Mouse (Mus musculus) liver, embryonic 14.5 days (tissue): ENCODE results near the gene Cth. TPM values are rescaled to one million over a fixed set of nuclear protein-coding genes. Genes with fewer than 3 reads are reported as not detected.

Experiments used
- ATAC-seq: fragments of 200-750 bp; cut with Nextera tagmentation; 2 replicates; pipeline ENCODE4 v1.8.0; 2017; ENCODE audit warnings: moderate number of reproducible peaks, mild to moderate bottlenecking, moderate library complexity; ENCODE audit not compliant: insufficient read depth
- DNase-seq, 3 experiments: peaks; one replicate each; pipeline ENCODE4 v3.0.0-alpha.2; 2012 to 2013; ENCODE audit warnings: low read depth in 3 of 3, low spot score in 3 of 3
- H3K27ac ChIP-seq: fragments of 300-500 bp; sonication (generic); 2 replicates; pipeline ENCODE4 v1.5.1; 2014; ENCODE audit warnings: moderate library complexity, mild to moderate bottlenecking, control low read depth, inconsistent platforms
- H3K27me3 ChIP-seq: fragments of 300-500 bp; sonication (generic); 2 replicates; pipeline ENCODE4 v1.6.1; 2014; ENCODE audit warnings: mild to moderate bottlenecking, low read length, moderate library complexity; ENCODE audit not compliant: control insufficient read depth, insufficient read depth
- H3K36me3 ChIP-seq: fragments of 300-500 bp; sonication (generic); replicated peaks from 2 replicates; pipeline ENCODE4 v1.6.1; 2014; ENCODE audit warnings: low read depth; ENCODE audit not compliant: control insufficient read depth, insufficient read depth
- H3K4me1 ChIP-seq, 2 experiments: fragments of 200-500 bp in 1 of 2; fragments of 300-500 bp in 1 of 2; sonication (generic) in 1 of 2; replicated peaks; 2 replicates each; pipeline ENCODE4 v1.6.1; 2012 to 2014; ENCODE audit warnings: antibody characterized with exemption in 1 of 2, inconsistent platforms in 1 of 2, low read length in 1 of 2; ENCODE audit not compliant: control insufficient read depth in 2 of 2, insufficient read depth in 2 of 2
- H3K4me2 ChIP-seq: fragments of 300-500 bp; sonication (generic); 2 replicates; pipeline ENCODE4 v1.6.1; 2014; ENCODE audit warnings: low read depth, mild to moderate bottlenecking, control low read depth, moderate library complexity
- H3K4me3 ChIP-seq, 2 experiments: fragments of 200-500 bp in 1 of 2; fragments of 300-500 bp in 1 of 2; sonication (generic) in 1 of 2; 2 replicates each; pipeline ENCODE4 v1.5.1; 2012 to 2014; ENCODE audit warnings: low read depth in 2 of 2, low read length in 2 of 2, mild to moderate bottlenecking in 2 of 2, control low read depth in 1 of 2, inconsistent platforms in 1 of 2, moderate library complexity in 1 of 2; ENCODE audit not compliant: insufficient read depth in 1 of 2
- H3K9ac ChIP-seq: fragments of 300-500 bp; sonication (generic); replicated peaks from 2 replicates; pipeline ENCODE4 v1.6.1; 2014; ENCODE audit warnings: mild to moderate bottlenecking, control low read depth, moderate library complexity
- H3K9me3 ChIP-seq: fragments of 300-500 bp; sonication (generic); 2 replicates; pipeline ENCODE4 v1.6.1; 2016; ENCODE audit warnings: low read length, mixed read lengths; ENCODE audit not compliant: control insufficient read depth
- CTCF ChIP-seq: IDR thresholded peaks from 2 replicates; pipeline ENCODE4 v1.5.1; 2016; ENCODE audit warnings: antibody characterized with exemption, low read depth, control low read depth
- EP300 ChIP-seq: IDR thresholded peaks from 2 replicates; pipeline ENCODE4 v1.6.1; 2016; ENCODE audit warnings: antibody characterized with exemption, low read depth
- WGBS: fragments of 180-500 bp; shearing (Covaris S2); extraction: QIAGEN DNeasy Blood & Tissue Kit; methylation state at CpG from one replicate; pipeline ENCODE4 v1.1.7; 2014; ENCODE audit not compliant: insufficient replicate concordance; 5-methylcytosine and 5-hydroxymethylcytosine counted together
- polyA plus RNA-seq, 2 experiments: library from polyadenylated mRNA; depleted of rRNA in 1 of 2; stranded (reverse) in 1 of 2; unstranded in 1 of 2; fragments of >200 nt; fragmentation: Nextera tagmentation in 1 of 2; extraction: Ambion mirVana in 1 of 2; gene quantifications; 2 replicates each; pipeline versions ENCODE4 v1.2.1 to v1.2.3; 2012 to 2014

Cth gene
- polyA plus RNA-seq, 2 experiments: 25.3 to 32.6 TPM

GRCm38 (mm10) chr3:157867836-157868235, 57.0 kb downstream of the Cth start:
- Histone ChIP-seq H3K4me2 (no peak overlapping the region), H3K4me3 (no peak overlapping the region), H3K27me3 (no peaks in the 10 kb centered on the region), H3K36me3 (no peaks in the 10 kb centered on the region), H3K9me3 (no peaks in the 10 kb centered on the region), H3K4me1 (no peaks in the 10 kb centered on the region), H3K9ac (no peak overlapping the region), H3K27ac (no peak overlapping the region)
- ATAC-seq (no peak), DNase-seq (no peak)
- TF ChIP-seq EP300: no peak
- no peak for TF ChIP-seq CTCF
- 59% methylated on average over 2 of the region's 2 CpGs for WGBS

GRCm38 (mm10) chr3:157866251-157866650, 58.6 kb downstream of the Cth start:
- no peak overlapping the region for H3K4me2 ChIP-seq
- TF ChIP-seq CTCF (no peak), EP300 (no peak)
- no peak overlapping the region for H3K4me3 ChIP-seq
- no peak for ATAC-seq
- H3K36me3 ChIP-seq: no peaks in the 10 kb centered on the region
- no peak overlapping the region for H3K27ac ChIP-seq
- DNase-seq: no peak
- no peak overlapping the region for H3K9ac ChIP-seq
- no peaks in the 10 kb centered on the region for H3K27me3 ChIP-seq
- no peaks in the 10 kb centered on the region for H3K4me1 ChIP-seq
- no peaks in the 10 kb centered on the region for H3K9me3 ChIP-seq
- WGBS: 42% methylated on average over 4 of the region's 4 CpGs

GRCm38 (mm10) chr3:157865848-157866247, 59.0 kb downstream of the Cth start:
- TF ChIP-seq EP300: no peak
- TF ChIP-seq CTCF: no peak
- no peaks in the 10 kb centered on the region for H3K36me3 ChIP-seq
- H3K27me3 ChIP-seq: no peaks in the 10 kb centered on the region
- no peak overlapping the region for H3K4me3 ChIP-seq
- no peaks in the 10 kb centered on the region for H3K4me1 ChIP-seq
- no peak overlapping the region for H3K4me2 ChIP-seq
- no peaks in the 10 kb centered on the region for H3K9me3 ChIP-seq
- no peak overlapping the region for H3K27ac ChIP-seq
- H3K9ac ChIP-seq: no peak overlapping the region
- ATAC-seq (no peak), DNase-seq (no peak)
- 46% methylated on average over 2 of the region's 2 CpGs for WGBS

- Histone ChIP-seq H3K27ac (no peak overlapping the region), H3K4me3 (no peak overlapping the region), H3K9ac (no peak overlapping the region), H3K4me1 (no peaks in the 10 kb centered on the region), H3K27me3 (no peaks in the 10 kb centered on the region), H3K36me3 (no peaks in the 10 kb centered on the region), H3K9me3 (no peaks in the 10 kb centered on the region), H3K4me2 (no peak overlapping the region)
- WGBS: 50% methylated on average over 6 of the region's 6 CpGs
- ATAC-seq (no peak), DNase-seq (no peak)
- TF ChIP-seq EP300 (no peak), CTCF (no peak)
These were observed 59.4 kb downstream of the Cth start for GRCm38 (mm10) chr3:157865431-157865830.

- Histone ChIP-seq H3K4me3 (no peak overlapping the region), H3K36me3 (no peaks in the 10 kb centered on the region), H3K4me2 (no peak overlapping the region), H3K27ac (no peak overlapping the region), H3K9ac (no peak overlapping the region), H3K9me3 (no peaks in the 10 kb centered on the region), H3K27me3 (no peaks in the 10 kb centered on the region), H3K4me1 (no peaks in the 10 kb centered on the region)
- WGBS: 33% methylated on average over 1 of the region's 1 CpGs
- ATAC-seq: no peak
- DNase-seq: no peak
- no peak for TF ChIP-seq EP300
- TF ChIP-seq CTCF: no peak
These were observed 72.1 kb downstream of the Cth start for GRCm38 (mm10) chr3:157852806-157853205.
